Mouse (Mus musculus) heart, adult 2 months (tissue): ENCODE results near the gene Vmn1r71.
"Not testable (repeated sequence)": the region's sequence is repeated elsewhere in the genome, so short reads cannot be mapped to it uniquely, and the experiment has no call there.

Experiments used
- CTCF ChIP-seq: fragments of 200-600 bp; IDR thresholded peaks from 2 replicates; pipeline ENCODE4 v1.8.1; 2022; ENCODE audit warnings: antibody characterized with exemption, mild to moderate bottlenecking, moderate library complexity
- EP300 ChIP-seq: fragments of 200-500 bp; IDR thresholded peaks from 2 replicates; pipeline ENCODE4 v1.6.1; 2011; ENCODE audit warnings: low read depth, low read length, control low read depth; ENCODE audit not compliant: insufficient read depth
- POLR2A ChIP-seq: fragments of 200-500 bp; IDR thresholded peaks from 2 replicates; pipeline ENCODE4 v1.6.1; 2011; ENCODE audit warnings: mild to moderate bottlenecking, low read depth, low read length, control low read depth; ENCODE audit not compliant: insufficient read depth

DNA sequence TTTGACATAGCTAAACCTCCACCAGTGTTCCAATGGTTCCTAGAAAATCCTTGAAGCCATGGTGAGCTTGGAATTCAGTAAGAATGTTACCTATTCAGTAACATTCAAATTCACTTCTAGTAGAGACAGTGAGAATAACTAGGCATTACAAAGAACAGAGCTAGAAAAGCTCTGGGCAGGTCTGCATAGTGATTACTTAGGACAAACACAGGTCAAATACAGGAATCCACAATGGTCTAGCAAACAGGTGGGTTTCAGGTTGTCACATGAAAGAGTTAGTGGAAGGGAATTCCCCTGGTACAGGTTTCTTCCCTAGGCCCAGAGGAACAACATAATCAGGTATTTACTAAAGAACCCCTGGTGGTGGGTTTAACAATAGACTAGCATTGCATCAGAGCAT is 3.4 kb upstream of the Vmn1r71 start:
- TF ChIP-seq EP300, POLR2A, CTCF: not testable (repeated sequence)
